Mouse (Mus musculus): ENCODE measurements around the gene Spock2. TPM values are rescaled to one million over a fixed set of nuclear protein-coding genes. Genes with fewer than 3 reads are reported as not detected.

Gene Spock2
- 86.1 and 104 TPM in 2 replicates for polyA plus RNA-seq (2021; fragmentation: Nextera tagmentation)
- long read RNA-seq, experiment 1, partial matches to known transcripts: 58 of 121 reads
- long read RNA-seq, experiment 1, other reads (novel, unspliced or antisense): 63 of 121 reads
- long read RNA-seq, experiment 2, partial matches to known transcripts: 7 of 72 reads
- long read RNA-seq, experiment 2, other reads (novel, unspliced or antisense): 65 of 72 reads

DNA sequence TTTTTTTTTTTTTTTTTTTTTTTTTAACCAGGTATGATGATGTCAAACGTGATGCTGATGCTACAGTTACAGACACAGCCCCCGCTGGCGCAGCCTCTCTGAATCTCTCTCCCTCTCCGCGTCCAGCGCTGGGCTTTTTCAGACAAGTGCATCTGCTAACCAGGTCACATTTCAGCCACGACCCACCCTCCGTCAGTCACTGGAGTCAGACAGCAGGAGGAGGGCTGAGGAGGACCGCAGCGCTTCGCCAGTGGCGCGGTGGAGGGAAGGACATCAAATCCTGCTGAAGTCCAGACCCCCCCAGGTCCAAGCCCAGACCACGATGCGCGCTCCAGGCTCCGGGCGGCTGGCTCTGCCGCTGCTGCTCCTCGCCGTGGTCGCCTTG is at the start of gene Spock2:
Gene Spock2, plus strand, starts transcription at position 74 of the 385 bp plus-strand sequence.

Other genes with a start within 250 kb of the Spock2 start
- 25.9 and 30.3 TPM in 2 replicates for gene Dnajb12, start 226.7 kb upstream of the Spock2 start, polyA plus RNA-seq (2021; fragmentation: Nextera tagmentation)
- gene Ddit4, start 154.4 kb upstream of the Spock2 start, polyA plus RNA-seq (2021; fragmentation: Nextera tagmentation): 1.3 and 5.9 TPM in 2 replicates
- 28.1 and 31.4 TPM in 2 replicates for gene Ascc1, start 103.4 kb upstream of the Spock2 start, polyA plus RNA-seq (2021; fragmentation: Nextera tagmentation)
- gene Anapc16, start 103.1 kb upstream of the Spock2 start, polyA plus RNA-seq (2021; fragmentation: Nextera tagmentation): 124 and 144 TPM in 2 replicates
- gene Chst3, start 113.0 kb downstream of the Spock2 start, polyA plus RNA-seq (2021; fragmentation: Nextera tagmentation): 0.20 and 0.26 TPM in 2 replicates
- gene Psap, start 171.4 kb downstream of the Spock2 start, polyA plus RNA-seq (2021; fragmentation: Nextera tagmentation): 449 and 759 TPM in 2 replicates
- 8.4 and 9.9 TPM in 2 replicates for gene Vsir, start 240.6 kb downstream of the Spock2 start, polyA plus RNA-seq (2021; fragmentation: Nextera tagmentation)